Mouse (Mus musculus) urinary bladder, adult 18-20 months (tissue): Measurements from ENCODE around the gene Acvr1.

Source experiments
- DNase-seq, 2 experiments: peaks; one replicate each; pipeline ENCODE4 v3.0.0; 2022; ENCODE audit warnings: low spot score in 2 of 2, mixed read lengths in 2 of 2

Acvr1 gene

GRCm38 (mm10) chr2:58415037-58415436 lies 151.9 kb downstream of the Acvr1 start:
- DNase-seq: no peak

- DNase-seq: no peak
Measured at GRCm38 (mm10) chr2:58408926-58409634, 157.9 kb downstream of the Acvr1 start.

- DNase-seq: no peak
Measured at GRCm38 (mm10) chr2:58403481-58403880, 163.5 kb downstream of the Acvr1 start.

GRCm38 (mm10) chr2:58388601-58389000 lies 178.4 kb downstream of the Acvr1 start:
- no peak for DNase-seq

GRCm38 (mm10) chr2:58380020-58380419 lies 186.9 kb downstream of the Acvr1 start:
- no peak for DNase-seq

GRCm38 (mm10) chr2:58379475-58379874 lies 187.5 kb downstream of the Acvr1 start:
- no peak for DNase-seq

- DNase-seq: no peak
Measured at GRCm38 (mm10) chr2:58377417-58378130, 189.4 kb downstream of the Acvr1 start.

GRCm38 (mm10) chr2:58366196-58366595 lies 200.8 kb downstream of the Acvr1 start:
- no peak for DNase-seq

GRCm38 (mm10) chr2:58361361-58362046 lies 205.5 kb downstream of the Acvr1 start:
- no peak for DNase-seq

GRCm38 (mm10) chr2:58358132-58358460 lies 208.9 kb downstream of the Acvr1 start:
- DNase-seq: no peak

GRCm38 (mm10) chr2:58357414-58358131 lies 209.4 kb downstream of the Acvr1 start, which contains the start of gene Acvr1c:
Gene Acvr1c, minus strand, starts transcription at chr2:58357895.
- peak; percentile 8 to 31 for DNase-seq

GRCm38 (mm10) chr2:58357068-58357413 lies 209.9 kb downstream of the Acvr1 start:
- DNase-seq: no peak

GRCm38 (mm10) chr2:58354389-58354788 lies 212.6 kb downstream of the Acvr1 start:
- no peak for DNase-seq

GRCm38 (mm10) chr2:58352846-58353245 lies 214.1 kb downstream of the Acvr1 start:
- no peak for DNase-seq

GRCm38 (mm10) chr2:58350657-58351056 lies 216.3 kb downstream of the Acvr1 start:
- DNase-seq: no peak
